Mouse (Mus musculus) splenic B cell, adult 2 months (primary cell): Measurements from ENCODE around the gene Plet1.

Source experiments
- DNase-seq: peaks from one replicate; pipeline ENCODE4 v3.0.0-alpha.2; 2011; ENCODE audit warnings: low read depth, low spot score
- H3K27me3 ChIP-seq: 2 replicates; pipeline ENCODE4 v1.6.1; 2012; ENCODE audit warnings: mild to moderate bottlenecking, low read length, moderate library complexity, mixed read lengths; ENCODE audit not compliant: control insufficient read depth, poor library complexity, insufficient read depth, severe bottlenecking
- H3K36me3 ChIP-seq: 2 replicates; pipeline ENCODE4 v1.6.1; 2012; ENCODE audit warnings: mild to moderate bottlenecking, low read length, moderate library complexity, mixed read lengths; ENCODE audit not compliant: control insufficient read depth, poor library complexity, insufficient read depth, severe bottlenecking

Plet1 gene

GRCm38 (mm10) chr9:50535930-50536329 is 41.6 kb downstream of the Plet1 start:
- Histone ChIP-seq H3K36me3 (no peaks in the 10 kb centered on the region), H3K27me3 (no peaks in the 10 kb centered on the region)
- no peak for DNase-seq

GRCm38 (mm10) chr9:50536603-50537135 is 42.3 kb downstream of the Plet1 start:
- Histone ChIP-seq H3K36me3 (no peaks in the 10 kb centered on the region), H3K27me3 (no peaks in the 10 kb centered on the region)
- no peak for DNase-seq

GRCm38 (mm10) chr9:50537295-50537694 is 43.0 kb downstream of the Plet1 start:
- DNase-seq = peak; percentile 23
- H3K36me3 ChIP-seq = no peaks in the 10 kb centered on the region
- no peaks in the 10 kb centered on the region for H3K27me3 ChIP-seq

GRCm38 (mm10) chr9:50540170-50540569 is 45.8 kb downstream of the Plet1 start:
- DNase-seq = peak; percentile 42
- Histone ChIP-seq H3K27me3 (no peaks in the 10 kb centered on the region), H3K36me3 (no peaks in the 10 kb centered on the region)

DNA sequence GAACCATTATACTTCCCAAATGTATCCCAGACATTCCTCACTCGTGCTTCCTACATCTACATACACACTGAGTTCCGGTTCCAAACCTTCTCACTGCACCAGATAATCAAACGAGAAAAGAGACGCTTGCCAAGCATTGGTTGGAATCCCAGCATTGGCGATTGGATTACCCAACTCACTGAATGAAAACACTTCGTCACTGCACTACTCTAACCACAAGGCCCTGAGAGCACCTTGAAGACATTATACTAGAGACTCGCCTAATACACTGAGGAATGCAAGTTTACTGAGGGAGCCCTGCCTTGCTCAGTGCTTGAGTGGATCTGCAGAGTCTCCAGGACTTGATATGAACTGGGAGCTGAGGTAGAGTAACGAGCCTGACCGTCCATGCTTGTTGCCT is 48.1 kb downstream of the Plet1 start:
- DNase-seq = no peak

GRCm38 (mm10) chr9:50547859-50548478 is 53.6 kb downstream of the Plet1 start:
- H3K27me3 ChIP-seq = no peaks in the 10 kb centered on the region
- no peaks in the 10 kb centered on the region for H3K36me3 ChIP-seq
- DNase-seq = peak; percentile 83

More for the DNA sequence above, 48.1 kb downstream of the Plet1 start:
- Histone ChIP-seq H3K36me3 (no peaks in the 10 kb centered on the region), H3K27me3 (no peaks in the 10 kb centered on the region)

GRCm38 (mm10) chr9:50548936-50549335 is 54.6 kb downstream of the Plet1 start:
- H3K27me3 ChIP-seq = no peaks in the 10 kb centered on the region
- DNase-seq = no peak
- no peaks in the 10 kb centered on the region for H3K36me3 ChIP-seq

GRCm38 (mm10) chr9:50552206-50552605 is 57.9 kb downstream of the Plet1 start:
- DNase-seq = no peak
- no peaks in the 10 kb centered on the region for H3K27me3 ChIP-seq
- H3K36me3 ChIP-seq = no peaks in the 10 kb centered on the region

DNA sequence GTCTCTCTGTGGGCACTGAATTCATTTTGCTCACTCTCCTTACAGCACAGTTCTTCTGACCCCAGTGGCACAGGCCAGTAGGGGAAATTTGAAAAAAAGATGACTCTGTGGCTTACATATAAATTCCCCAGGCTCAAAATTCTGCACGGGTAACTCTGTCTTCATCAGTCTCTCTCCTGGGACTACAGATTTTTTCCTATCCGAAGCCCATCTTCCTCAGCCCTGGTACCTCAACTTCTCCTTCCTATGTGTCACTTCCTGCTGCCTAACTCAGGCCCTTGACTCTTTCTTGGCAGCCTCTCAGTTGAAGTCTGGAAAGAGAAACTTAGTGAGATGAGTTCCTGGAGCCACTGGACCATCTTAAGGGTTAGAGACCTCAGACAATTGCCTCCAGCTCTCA is 59.2 kb downstream of the Plet1 start:
- H3K36me3 ChIP-seq = no peaks in the 10 kb centered on the region
- DNase-seq = peak; percentile 69
- no peaks in the 10 kb centered on the region for H3K27me3 ChIP-seq

- DNase-seq = peak; percentile 68
- no peaks in the 10 kb centered on the region for H3K27me3 ChIP-seq
- no peaks in the 10 kb centered on the region for H3K36me3 ChIP-seq
Observed at GRCm38 (mm10) chr9:50554241-50555093, 60.1 kb downstream of the Plet1 start, which contains the start of gene Il18. TSS of gene Il18 (plus strand) at chr9:50554827.

GRCm38 (mm10) chr9:50555094-50555446 is 60.7 kb downstream of the Plet1 start, which contains the start of gene Bco2:
TSS of gene Bco2 (minus strand) at chr9:50555181.
- Histone ChIP-seq H3K36me3 (no peaks in the 10 kb centered on the region), H3K27me3 (no peaks in the 10 kb centered on the region)
- no peak for DNase-seq
